18 mouse cellular contexts compared by ENCODE assay signal in the genomic region with DNA sequence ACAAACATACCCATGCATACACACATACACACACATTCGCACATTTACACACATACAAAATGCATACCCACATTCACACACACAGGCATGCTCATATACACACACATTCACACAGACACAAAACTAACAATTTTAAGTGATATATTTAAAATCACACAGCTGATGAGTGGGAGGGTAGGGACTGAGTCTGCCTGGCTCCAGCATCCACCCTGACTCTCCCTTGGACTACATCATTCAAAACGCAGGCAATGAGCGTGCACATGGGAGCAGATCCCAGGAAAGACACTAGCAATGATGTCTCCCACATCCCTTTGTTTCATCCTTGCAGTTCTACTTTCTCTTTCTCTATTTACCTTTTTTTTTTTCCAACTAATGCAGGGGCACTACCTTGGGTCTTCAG.
A peak's percentile ranks its signal among the peaks of the same experiment; 100 is the strongest.
DNase-seq lines count a peak whose midpoint lies in the region; ATAC-seq lines count a peak whose summit lies in the region.
"Had no signal": no experiment of that assay in that cellular context is flagged by ENCODE, and none has a peak within 500 bp of the region (broad histone marks: within the 10 kb centered on the region; RNA-seq: fewer than 3 reads in every experiment).

No protein-coding gene starts in this region.

- DNase-seq in frontal cortex, postnatal 10 days (ENCODE audit: low spot score in 2 of 2): no peak
- DNase-seq in layer of hippocampus, adult 9-11 months: peak; percentile 27
- DNase-seq in layer of hippocampus, adult 9-10 months (ENCODE audit: low spot score): no peak
- no peak for DNase-seq in adrenal gland, adult 2 months
- DNase-seq: adrenal gland, postnatal 10 days; adrenal gland, postnatal 25 days; B cell, adult 2 months; cerebellum, adult 11-12 months; cerebellum, adult 2 months; cerebellum, adult 9-10 months; cerebellum, postnatal 10 days; cerebellum, postnatal 25 days had no signal

- peak; percentile 95 for ATAC-seq in frontal cortex, adult (ENCODE audit: low TSS enrichment)
- ATAC-seq: activated CD4-positive, CD25-positive, alpha-beta regulatory T cell, adult 4 months; CD4-positive, CD25-positive, alpha-beta regulatory T cell, adult 4 months; forebrain, embryonic 14.5 days; forebrain, embryonic 16.5 days; Patski had no signal
